Mouse (Mus musculus) thymus, postnatal 4 days (tissue): ENCODE data around the gene Pcnx3.

Experiments
- DNase-seq: peaks from one replicate; pipeline ENCODE4 v3.0.0; 2021

The Pcnx3 gene

GRCm38 (mm10) chr19:5637069-5638047 is 51.4 kb downstream of the Pcnx3 start, which contains the start of gene Rela:
TSS of gene Rela (plus strand) at chr19:5637483.
- peak; percentile 94 for DNase-seq

- peak; percentile 37 for DNase-seq
These were observed 52.1 kb downstream of the Pcnx3 start for GRCm38 (mm10) chr19:5636571-5637041.

- no peak for DNase-seq
These were observed 52.6 kb downstream of the Pcnx3 start for GRCm38 (mm10) chr19:5636036-5636570.

- DNase-seq = no peak
These were observed 56.6 kb downstream of the Pcnx3 start for GRCm38 (mm10) chr19:5632120-5632519.

GRCm38 (mm10) chr19:5629907-5630306 is 58.8 kb downstream of the Pcnx3 start:
- DNase-seq = no peak

- DNase-seq = no peak
These were observed 63.4 kb downstream of the Pcnx3 start for GRCm38 (mm10) chr19:5625311-5625710.

GRCm38 (mm10) chr19:5621884-5622283 is 66.8 kb downstream of the Pcnx3 start:
- DNase-seq = no peak

GRCm38 (mm10) chr19:5620007-5620406 is 68.7 kb downstream of the Pcnx3 start:
- no peak for DNase-seq

GRCm38 (mm10) chr19:5614953-5615352 is 73.8 kb downstream of the Pcnx3 start:
- no peak for DNase-seq
